Comparison of ENCODE assay signal across 8 mouse cellular contexts in genomic region chr16:5406711-5407110, GRCm38 (mm10).
DNase-seq lines count a peak whose midpoint lies in the region; ATAC-seq and TF ChIP-seq lines count a peak whose summit lies in the region.

No protein-coding gene starts in this region.

- 15% methylated on average over 11 of the region's 11 CpGs for WGBS in forebrain, postnatal 0 days
- 9% methylated on average over 11 of the region's 11 CpGs for WGBS in forebrain, embryonic 16.5 days
- WGBS in stomach, embryonic 16.5 days = 9% methylated on average over 11 of the region's 11 CpGs

- TF ChIP-seq CTCF in forebrain, postnatal 0 days (IDR thresholded peaks at IDR 0.05; ENCODE audit: low read depth) = peak; percentile 60

- H3K27me3 ChIP-seq in forebrain, postnatal 0 days (ENCODE audit: insufficient read depth, low read length) = no peaks in the 10 kb centered on the region
- H3K27me3 ChIP-seq in forebrain, embryonic 16.5 days (replicated peaks; ENCODE audit: control insufficient read depth, insufficient read depth, low read length) = no peaks in the 10 kb centered on the region
- H3K27me3 ChIP-seq in stomach, embryonic 16.5 days (ENCODE audit: control insufficient read depth, insufficient read depth, low read length) = no peaks in the 10 kb centered on the region

- H3K4me3 ChIP-seq in forebrain, postnatal 0 days (ENCODE audit: low read depth, low read length) = no peak overlapping the region
- H3K4me3 ChIP-seq in forebrain, embryonic 16.5 days (replicated peaks; ENCODE audit: low read length) = no peak overlapping the region
- no peak overlapping the region for H3K4me3 ChIP-seq in stomach, embryonic 16.5 days (replicated peaks; ENCODE audit: low read length)

- H3K9me3 ChIP-seq in forebrain, postnatal 0 days (ENCODE audit: low read length) = no peaks in the 10 kb centered on the region
- H3K9me3 ChIP-seq in forebrain, embryonic 16.5 days (ENCODE audit: control insufficient read depth, low read length) = no peaks in the 10 kb centered on the region
- H3K9me3 ChIP-seq in stomach, embryonic 16.5 days (replicated peaks; ENCODE audit: control insufficient read depth, low read length) = no peaks in the 10 kb centered on the region

- DNase-seq in forebrain, postnatal 0 days = peak; percentile 33
- DNase-seq in ES-CJ7 (ENCODE audit: low read depth, low spot score) = peak; percentile 72
- DNase-seq in cerebellum, adult 9-10 months = peak; percentile 23
- peak; percentile 59 to 80 for DNase-seq in gastrocnemius, postnatal 4 days (ENCODE audit: low spot score in 2 of 2)
- peak; percentile 43 to 56 for DNase-seq in layer of hippocampus, postnatal 14 days (ENCODE audit: low spot score in 2 of 2)

- H3K36me3 ChIP-seq in forebrain, postnatal 0 days (ENCODE audit: insufficient read depth) = no peaks in the 10 kb centered on the region
- H3K36me3 ChIP-seq in forebrain, embryonic 16.5 days (ENCODE audit: control insufficient read depth, insufficient read depth) = no peaks in the 10 kb centered on the region
- H3K36me3 ChIP-seq in stomach, embryonic 16.5 days (ENCODE audit: control insufficient read depth, insufficient read depth, low read length) = no peaks in the 10 kb centered on the region

- H3K4me2 ChIP-seq in forebrain, postnatal 0 days (ENCODE audit: low read depth) = no peak overlapping the region
- H3K4me2 ChIP-seq in forebrain, embryonic 16.5 days (ENCODE audit: low read length) = no peak overlapping the region
- H3K4me2 ChIP-seq in stomach, embryonic 16.5 days (ENCODE audit: low read depth, low read length) = no peak overlapping the region

- no peaks in the 10 kb centered on the region for H3K4me1 ChIP-seq in forebrain, postnatal 0 days (ENCODE audit: insufficient read depth)
- no peaks in the 10 kb centered on the region for H3K4me1 ChIP-seq in forebrain, embryonic 16.5 days (replicated peaks; ENCODE audit: control insufficient read depth, insufficient read depth, low read length)
- no peaks in the 10 kb centered on the region for H3K4me1 ChIP-seq in stomach, embryonic 16.5 days (ENCODE audit: control insufficient read depth, insufficient read depth, low read length)

- no peak overlapping the region for H3K9ac ChIP-seq in forebrain, postnatal 0 days
- H3K9ac ChIP-seq in forebrain, embryonic 16.5 days (replicated peaks; ENCODE audit: low read depth, low read length) = no peak overlapping the region
- no peak overlapping the region for H3K9ac ChIP-seq in stomach, embryonic 16.5 days (ENCODE audit: low read length)

- H3K27ac ChIP-seq in forebrain, postnatal 0 days (ENCODE audit: low read depth, low read length) = no peak overlapping the region
- no peak overlapping the region for H3K27ac ChIP-seq in forebrain, embryonic 16.5 days (ENCODE audit: low read length)
- no peak overlapping the region for H3K27ac ChIP-seq in stomach, embryonic 16.5 days (ENCODE audit: low read length)

- ATAC-seq in forebrain, postnatal 0 days = no peak
- ATAC-seq in forebrain, embryonic 16.5 days = no peak
- peak; percentile 91 for ATAC-seq in megakaryocyte, adult 5-6 weeks (ENCODE audit: poor library complexity, severe bottlenecking)
- ATAC-seq in stomach, embryonic 16.5 days (ENCODE audit: insufficient read depth, low FRiP score) = 0 out of 2 replicates have a peak, but pooled peaks have one; percentile 44

Comparison
In these comparisons a context has a peak if more than half of its experiments do, and no peak if none do; other contexts are left out.
1. ATAC-seq: peak in megakaryocyte, adult 5-6 weeks (single experiment) and stomach, embryonic 16.5 days (single experiment); none in forebrain, postnatal 0 days (single experiment) and forebrain, embryonic 16.5 days (single experiment).
2. Peak in every context shown above with its lines, with median percentiles within 50 percentile points of each other: DNase-seq.